Mouse (Mus musculus): ENCODE data around the gene Ttc27.

- TF ChIP-seq CTCF (IDR thresholded peaks at IDR 0.05; ENCODE audit: low read depth) (no peak), EP300 (IDR thresholded peaks at IDR 0.05; ENCODE audit: low read depth) (no peak)
Observed at GRCm38 (mm10) chr17:74773556-74773955, 56.0 kb downstream of the Ttc27 start.

Data from liver, embryonic 14.5 days (tissue).